Mouse (Mus musculus) megakaryocyte, embryonic 14.5 days (primary cell): ENCODE results near the gene Cd163l1.

Source experiments
- FLI1 ChIP-seq: IDR thresholded peaks from 2 replicates; pipeline ENCODE4 v1.6.1; 2012; ENCODE audit warnings: low read length, inconsistent platforms, mixed read lengths
- GATA1 ChIP-seq: IDR thresholded peaks from 3 replicates; pipeline ENCODE4 v1.6.1; 2012; ENCODE audit warnings: mixed read lengths, low read length, inconsistent platforms, borderline replicate concordance

- TF ChIP-seq GATA1 (no peak), FLI1 (no peak)
Measured at GRCm38 (mm10) chr7:140169386-140169785, 48.7 kb upstream of the Cd163l1 start.
